In genomic region chr9:29088657-29089056, GRCm38 (mm10) we compare ENCODE assay signal across 16 mouse cellular contexts.
A peak's percentile ranks its signal among the peaks of the same experiment; 100 is the strongest.
DNase-seq lines count a peak whose midpoint lies in the region; ATAC-seq lines count a peak whose summit lies in the region.
"Had no signal": no experiment of that assay in that cellular context is flagged by ENCODE, and none has a peak within 500 bp of the region (broad histone marks: within the 10 kb centered on the region; RNA-seq: fewer than 3 reads in every experiment).

No protein-coding gene starts in this region.

- H3K27me3 ChIP-seq in kidney, embryonic 14.5 days (ENCODE audit: control insufficient read depth, insufficient read depth, low read length): no peaks in the 10 kb centered on the region
- H3K27me3 ChIP-seq: CH12.LX; heart, embryonic 12.5 days; limb, embryonic 13.5 days; midbrain, embryonic 15.5 days had no signal

- ATAC-seq in kidney, embryonic 14.5 days (ENCODE audit: low FRiP score, low TSS enrichment): no peak
- ATAC-seq: midbrain, embryonic 15.5 days had no signal

- peak; percentile 6 for DNase-seq in adrenal gland, postnatal 10 days
- no peak for DNase-seq in adrenal gland, postnatal 14 days
- peak; percentile 22 for DNase-seq in kidney, postnatal 10 days
- DNase-seq in embryo, embryonic 9.5 days (ENCODE audit: extremely low spot score): peak; percentile 7
- DNase-seq in mesoderm, embryonic 11.5 days (ENCODE audit: low read depth, low spot score): peak; percentile 26
- no peak for DNase-seq in spleen, postnatal 36 days (ENCODE audit: low spot score in 2 of 2)
- no peak for DNase-seq in right cerebral cortex, postnatal 10 days (ENCODE audit: low spot score in 2 of 2)
- DNase-seq: gastrocnemius, postnatal 36 days; thymus, adult 18-20 months had no signal

- no peak overlapping the region for H3K9ac ChIP-seq in kidney, embryonic 14.5 days (ENCODE audit: low read depth, low read length)
- H3K9ac ChIP-seq: heart, embryonic 12.5 days; hindbrain, embryonic 14.5 days; limb, embryonic 13.5 days; midbrain, embryonic 15.5 days had no signal

- WGBS in kidney, embryonic 14.5 days: 54% methylated on average over 5 of the region's 5 CpGs

- H3K36me3 ChIP-seq in kidney, embryonic 14.5 days (ENCODE audit: control insufficient read depth, insufficient read depth, low read length): no peaks in the 10 kb centered on the region
- H3K36me3 ChIP-seq: heart, embryonic 12.5 days; limb, embryonic 13.5 days; midbrain, embryonic 15.5 days had no signal

- H3K4me1 ChIP-seq in kidney, embryonic 14.5 days (ENCODE audit: control insufficient read depth, insufficient read depth, low read length): no peaks in the 10 kb centered on the region
- H3K4me1 ChIP-seq: limb, embryonic 13.5 days had no signal

- no peak overlapping the region for H3K4me3 ChIP-seq in kidney, embryonic 14.5 days (ENCODE audit: low read length)
- H3K4me3 ChIP-seq: heart, embryonic 12.5 days; left cerebral cortex, adult 2 months; limb, embryonic 13.5 days; midbrain, embryonic 15.5 days had no signal

- H3K27ac ChIP-seq in kidney, embryonic 14.5 days (ENCODE audit: low read depth, low read length): no peak overlapping the region
- H3K27ac ChIP-seq: hindbrain, embryonic 14.5 days; left cerebral cortex, adult 2 months; limb, embryonic 13.5 days; midbrain, embryonic 15.5 days had no signal

- no peaks in the 10 kb centered on the region for H3K9me3 ChIP-seq in kidney, embryonic 14.5 days (ENCODE audit: control insufficient read depth, low read length)
- H3K9me3 ChIP-seq: heart, embryonic 12.5 days; limb, embryonic 13.5 days; midbrain, embryonic 15.5 days had no signal

- no peak overlapping the region for H3K4me2 ChIP-seq in kidney, embryonic 14.5 days (replicated peaks; ENCODE audit: low read depth, low read length)
- H3K4me2 ChIP-seq: heart, embryonic 12.5 days; hindbrain, embryonic 14.5 days; limb, embryonic 13.5 days; midbrain, embryonic 15.5 days had no signal

Comparison
In these comparisons a context has a peak if more than half of its experiments do, and no peak if none do; other contexts are left out.
1. DNase-seq: peak in adrenal gland, postnatal 10 days (single experiment), kidney, postnatal 10 days (single experiment), embryo, embryonic 9.5 days (single experiment) and mesoderm, embryonic 11.5 days (single experiment); none in adrenal gland, postnatal 14 days (single experiment), spleen, postnatal 36 days (0 of 2) and right cerebral cortex, postnatal 10 days (0 of 2).